Mouse (Mus musculus) bone marrow macrophage, adult 2 months (primary cell): ENCODE data around the gene Creb3.

ENCODE experiments used
- CTCF ChIP-seq: IDR thresholded peaks from 2 replicates; pipeline ENCODE4 v1.5.1; 2012; ENCODE audit warnings: low read depth, mild to moderate bottlenecking, low read length, moderate library complexity
- POLR2A ChIP-seq: IDR thresholded peaks from 2 replicates; pipeline ENCODE4 v1.6.1; 2012; ENCODE audit warnings: mild to moderate bottlenecking, low read depth, low read length, borderline replicate concordance

- TF ChIP-seq CTCF (no peak), POLR2A (no peak)
These were observed 20.1 kb upstream of the Creb3 start for GRCm38 (mm10) chr4:43542044-43542443.
